Mouse (Mus musculus): ENCODE results near the gene Hnrnph3.

DNA sequence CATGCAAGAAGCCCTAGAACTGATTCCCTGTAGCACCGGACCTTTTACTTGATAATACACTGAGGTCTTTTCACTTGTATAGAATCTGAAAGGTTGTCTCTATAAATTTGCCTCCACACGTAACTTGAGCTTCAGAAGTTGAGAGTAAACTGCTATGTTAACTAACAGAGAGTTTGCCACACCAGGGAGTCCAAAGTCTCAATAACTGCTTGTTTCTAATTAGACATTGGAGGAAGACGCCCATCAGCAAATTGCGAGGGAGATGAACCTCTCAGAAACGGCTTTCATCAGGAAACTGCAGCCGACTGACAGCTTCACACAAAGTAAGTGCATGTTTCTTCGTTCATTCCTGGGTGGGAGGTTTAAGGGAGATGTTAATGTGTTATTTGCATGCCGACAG is 41.5 kb upstream of the Hnrnph3 start:
- TF ChIP-seq ZNF384 (IDR thresholded peaks at IDR 0.05; ENCODE audit: low read depth, low read length) (no peak), ZC3H11A (IDR thresholded peaks at IDR 0.05; ENCODE audit: borderline replicate concordance, low read depth, low read length) (no peak), HCFC1 (IDR thresholded peaks at IDR 0.05; ENCODE audit: borderline replicate concordance, insufficient read depth, low read length) (no peak; the same call in 1 of the 2 replicates), CHD2 (IDR thresholded peaks at IDR 0.05; ENCODE audit: low read depth, low read length) (no peak)

Measured in ES-E14 (cell line).